Mouse (Mus musculus) forebrain, postnatal 0 days (tissue): ENCODE results near the gene Mgarp. TPM values are rescaled to one million over a fixed set of nuclear protein-coding genes. Genes with fewer than 3 reads are reported as not detected.
"Not testable (repeated sequence)": the region's sequence is repeated elsewhere in the genome, so short reads cannot be mapped to it uniquely, and the experiment has no call there.

Source experiments
- ATAC-seq: fragments of 200-750 bp; cut with Nextera tagmentation; 2 replicates; pipeline ENCODE4 v1.8.0; 2017; ENCODE audit warnings: mild to moderate bottlenecking, moderate library complexity
- DNase-seq: peaks from one replicate; pipeline ENCODE4 v3.0.0-alpha.2; 2015
- H3K27ac ChIP-seq: fragments of 300-500 bp; sonication (generic); 2 replicates; pipeline ENCODE4 v1.5.1; 2014; ENCODE audit warnings: low read depth, mild to moderate bottlenecking, antibody characterized with exemption, low read length, moderate library complexity, mixed read lengths
- H3K27me3 ChIP-seq: fragments of 300-500 bp; sonication (generic); 2 replicates; pipeline ENCODE4 v1.6.1; 2014; ENCODE audit warnings: mild to moderate bottlenecking, low read length, mixed read lengths; ENCODE audit not compliant: insufficient read depth
- H3K36me3 ChIP-seq: fragments of 300-500 bp; sonication (generic); 2 replicates; pipeline ENCODE4 v1.6.1; 2014; ENCODE audit warnings: mild to moderate bottlenecking, moderate library complexity; ENCODE audit not compliant: insufficient read depth
- H3K4me1 ChIP-seq: fragments of 300-500 bp; sonication (generic); 2 replicates; pipeline ENCODE4 v1.6.1; 2014; ENCODE audit warnings: antibody characterized with exemption; ENCODE audit not compliant: insufficient read depth
- H3K4me2 ChIP-seq: fragments of 300-500 bp; sonication (generic); 2 replicates; pipeline ENCODE4 v1.6.1; 2014; ENCODE audit warnings: low read depth, mild to moderate bottlenecking, moderate library complexity
- H3K4me3 ChIP-seq: fragments of 300-500 bp; sonication (generic); 2 replicates; pipeline ENCODE4 v1.5.1; 2014; ENCODE audit warnings: low read depth, low read length, mixed read lengths
- H3K9ac ChIP-seq: fragments of 300-500 bp; sonication (generic); 2 replicates; pipeline ENCODE4 v1.6.1; 2014; ENCODE audit warnings: mild to moderate bottlenecking
- H3K9me3 ChIP-seq: fragments of 300-500 bp; sonication (generic); 2 replicates; pipeline ENCODE4 v1.6.1; 2016; ENCODE audit warnings: low read length
- CTCF ChIP-seq: sonication (generic); IDR thresholded peaks from 2 replicates; pipeline ENCODE4 v1.5.1; 2016; ENCODE audit warnings: antibody characterized with exemption, control low read depth, low read depth
- WGBS: fragments of 180-500 bp; shearing (Covaris S2); extraction: QIAGEN DNeasy Blood & Tissue Kit; methylation state at CpG from one replicate; pipeline ENCODE4 v1.1.7; 2014; 5-methylcytosine and 5-hydroxymethylcytosine counted together
- polyA plus RNA-seq: library from polyadenylated mRNA; unstranded; fragments of >200 nt; fragmentation: Nextera tagmentation; extraction: Ambion mirVana; gene quantifications from 2 replicates; pipeline ENCODE4 v1.2.1, GENCODE M21; 2015
- total RNA-seq: library from RNA; depleted of rRNA; stranded (reverse); fragments of >200 nt; gene quantifications from 2 replicates; pipeline ENCODE4 v1.2.3, GENCODE M21; 2014

Gene Mgarp
- total and polyA plus RNA-seq, 2 experiments from 2014 or later, result 0.42 to 0.67 TPM

DNA sequence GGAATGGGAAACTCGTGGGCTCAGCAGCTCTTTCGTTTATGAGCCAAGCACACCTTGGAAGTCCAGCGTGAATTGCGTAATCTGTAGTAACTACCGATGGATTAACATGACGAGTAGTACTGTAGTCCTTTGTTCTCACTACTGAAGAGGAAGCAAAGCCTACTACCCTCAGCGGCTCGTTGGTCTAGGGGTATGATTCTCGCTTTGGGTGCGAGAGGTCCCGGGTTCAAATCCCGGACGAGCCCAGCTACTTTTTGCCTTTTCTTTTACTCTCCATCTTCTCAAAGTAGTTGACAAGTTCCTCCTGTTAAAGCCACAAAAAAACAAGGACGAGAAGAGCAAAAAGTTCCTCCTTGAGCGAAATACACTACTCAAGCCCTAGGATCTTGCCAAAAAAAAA is 38.4 kb downstream of the Mgarp start:
- 0 out of 2 replicates have a peak, but pooled peaks cover 7% of the 10 kb centered on the region for H3K4me1 ChIP-seq
- no peak overlapping the region for H3K9ac ChIP-seq
- WGBS, result 1% methylated on average over 15 of the region's 15 CpGs
- DNase-seq, result peak; percentile 75
- H3K4me3 ChIP-seq, result peak overlapping the region; percentile 45
- no peak for TF ChIP-seq CTCF
- peak; percentile 62 for ATAC-seq
- peaks cover 4% of the 10 kb centered on the region for H3K27me3 ChIP-seq
- H3K9me3 ChIP-seq, result no peaks in the 10 kb centered on the region
- H3K36me3 ChIP-seq, result no peaks in the 10 kb centered on the region
- H3K4me2 ChIP-seq, result peak overlapping the region; percentile 68
- H3K27ac ChIP-seq, result no peak overlapping the region

DNA sequence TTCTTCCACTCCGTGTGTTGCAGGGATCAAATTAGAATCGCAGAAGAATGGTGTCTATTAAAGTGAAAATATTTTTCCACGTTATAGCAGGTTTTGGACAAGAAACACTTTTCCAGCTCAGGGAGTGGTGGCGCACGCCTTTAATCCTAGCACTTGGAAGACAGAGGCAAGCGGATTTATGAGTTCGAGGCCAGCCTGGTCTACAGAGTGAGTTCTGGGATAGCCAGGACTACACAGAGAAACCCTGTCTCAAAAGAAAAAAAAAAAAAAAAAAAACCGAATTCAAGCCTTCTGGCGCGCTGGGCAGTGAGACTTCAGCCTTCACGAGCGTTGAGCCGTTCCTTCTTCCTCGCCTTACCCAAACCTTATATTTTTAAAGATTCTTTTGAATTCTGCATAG is 38.9 kb downstream of the Mgarp start:
- Histone ChIP-seq H3K27me3 (peaks cover 4% of the 10 kb centered on the region), H3K4me3 (peak overlapping the region; percentile 45), H3K4me1 (0 out of 2 replicates have a peak, but pooled peaks cover 7% of the 10 kb centered on the region), H3K9ac (no peak overlapping the region), H3K4me2 (peak overlapping the region; percentile 68), H3K36me3 (no peaks in the 10 kb centered on the region), H3K27ac (no peak overlapping the region), H3K9me3 (no peaks in the 10 kb centered on the region)
- peak; percentile 44 for DNase-seq
- TF ChIP-seq CTCF, result no peak
- no peak for ATAC-seq
- whole genome bisulfite sequencing, result 11% methylated on average over 14 of the region's 14 CpGs

DNA sequence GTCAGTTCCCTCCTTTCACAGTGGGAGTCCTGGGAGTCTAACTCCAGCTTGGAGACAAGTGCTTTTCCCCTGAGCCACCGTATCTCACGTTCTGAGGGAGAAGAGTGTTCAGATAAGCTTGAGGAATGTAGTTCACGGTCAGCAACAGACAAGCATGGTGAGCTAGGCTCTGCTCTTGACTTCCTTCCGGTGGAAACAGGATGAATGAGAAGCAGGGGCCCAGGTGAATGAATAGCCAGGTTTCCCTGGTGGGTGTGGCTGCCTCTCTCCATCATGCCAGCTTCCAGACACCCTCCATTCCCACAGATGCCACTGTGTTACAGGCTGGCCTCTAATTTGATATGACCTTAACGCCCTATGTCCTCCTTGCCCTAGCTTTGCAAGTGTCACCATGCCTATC is 39.5 kb downstream of the Mgarp start:
- H3K4me1 ChIP-seq, result 0 out of 2 replicates have a peak, but pooled peaks cover 7% of the 10 kb centered on the region
- WGBS, result 60% methylated on average over 5 of the region's 5 CpGs
- H3K4me2 ChIP-seq, result no peak overlapping the region
- H3K27me3 ChIP-seq, result peaks cover 4% of the 10 kb centered on the region
- no peaks in the 10 kb centered on the region for H3K9me3 ChIP-seq
- no peak for DNase-seq
- H3K4me3 ChIP-seq, result no peak overlapping the region
- no peak for ATAC-seq
- no peak for TF ChIP-seq CTCF
- H3K36me3 ChIP-seq, result no peaks in the 10 kb centered on the region
- H3K9ac ChIP-seq, result no peak overlapping the region
- no peak overlapping the region for H3K27ac ChIP-seq

DNA sequence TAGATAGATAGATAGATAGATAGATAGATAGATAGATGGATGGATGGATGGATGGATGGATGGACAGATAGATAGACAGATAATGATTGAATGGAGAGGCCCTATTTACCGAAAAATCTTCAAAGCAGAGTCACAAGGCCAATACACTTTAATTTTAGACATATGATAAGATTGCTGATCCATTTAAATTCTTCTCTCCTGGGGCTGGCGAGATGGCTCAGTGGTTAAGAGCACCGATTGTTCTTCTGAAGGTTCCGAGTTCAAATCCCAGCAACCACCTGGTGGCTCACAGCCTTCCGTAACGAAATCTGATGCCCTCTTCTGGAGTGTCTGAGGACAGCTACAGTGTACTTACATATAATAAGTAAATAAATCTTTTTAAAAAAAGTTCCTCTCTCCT is 41.6 kb downstream of the Mgarp start:
- not testable (repeated sequence) for DNase-seq, H3K36me3 ChIP-seq, H3K9me3 ChIP-seq, H3K4me3 ChIP-seq, ATAC-seq, H3K4me2 ChIP-seq, H3K27me3 ChIP-seq, H3K27ac ChIP-seq, H3K9ac ChIP-seq, H3K4me1 ChIP-seq
- 89% methylated on average over 6 of the region's 6 CpGs for WGBS

DNA sequence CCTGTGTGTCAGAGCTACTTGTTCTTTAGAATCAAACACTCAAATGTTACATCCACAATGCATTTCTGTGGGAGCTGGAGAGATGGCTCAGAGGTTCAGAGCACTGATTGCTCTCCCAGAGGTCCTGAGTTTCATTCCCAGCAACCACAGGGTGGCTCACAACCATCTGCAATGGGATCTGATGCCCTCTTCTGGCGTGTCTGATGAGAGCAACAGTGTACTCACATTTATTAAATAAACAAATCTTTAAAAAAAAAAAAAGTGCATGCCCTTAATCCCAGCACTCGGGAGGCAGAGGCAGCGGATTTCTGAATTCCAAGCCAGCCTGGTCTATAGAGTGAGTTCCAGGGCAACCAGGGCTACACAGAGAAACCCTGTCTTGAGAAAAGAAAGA is 42.5 kb downstream of the Mgarp start:
- H3K4me3 ChIP-seq, result no peak overlapping the region
- H3K9ac ChIP-seq, result no peak overlapping the region
- H3K27me3 ChIP-seq, result no peaks in the 10 kb centered on the region; the same call in 1 of the 2 replicates
- no peak for ATAC-seq
- H3K36me3 ChIP-seq, result no peaks in the 10 kb centered on the region
- no peak for DNase-seq
- WGBS, result 66% methylated on average over 3 of the region's 3 CpGs
- no peak overlapping the region for H3K27ac ChIP-seq
- H3K4me1 ChIP-seq, result 0 out of 2 replicates have a peak, but pooled peaks cover 6% of the 10 kb centered on the region
- H3K4me2 ChIP-seq, result no peak overlapping the region
- H3K9me3 ChIP-seq, result no peaks in the 10 kb centered on the region
- no peak for TF ChIP-seq CTCF

DNA sequence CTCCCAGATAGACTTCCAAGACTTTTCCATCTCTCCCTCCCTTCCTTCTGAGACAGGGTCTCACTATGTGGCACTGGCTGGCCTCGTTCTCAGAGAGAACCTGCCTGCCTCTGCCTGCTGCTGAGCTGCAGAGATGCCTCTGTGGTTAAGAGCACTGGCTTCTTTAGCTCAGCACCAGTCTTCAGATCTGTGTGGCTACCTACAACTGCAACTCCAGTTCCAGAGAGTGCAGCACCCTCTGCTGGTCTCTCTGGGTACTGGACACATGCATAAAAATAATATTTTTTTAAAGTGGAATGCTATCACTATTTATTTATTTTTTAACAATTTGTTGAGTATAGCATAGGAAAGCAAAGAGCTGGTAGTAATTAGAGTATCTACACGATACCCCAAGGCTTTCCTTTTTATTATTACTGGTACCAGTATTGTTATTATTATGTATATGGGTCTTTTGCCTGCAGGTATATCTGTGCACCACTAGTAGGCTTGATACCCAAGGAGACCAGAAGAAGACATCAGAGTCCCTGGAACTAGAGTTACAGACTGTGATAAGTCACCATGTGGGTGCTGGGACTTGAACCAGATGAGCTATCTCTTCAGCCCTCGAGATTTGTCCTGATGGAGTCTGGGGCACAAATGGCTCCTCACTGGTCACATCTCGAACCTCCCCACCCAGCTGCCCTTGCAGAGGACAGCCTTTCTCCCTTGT is 43.1 kb downstream of the Mgarp start:
- Histone ChIP-seq H3K27me3 (no peaks in the 10 kb centered on the region; the same call in 1 of the 2 replicates), H3K36me3 (no peaks in the 10 kb centered on the region), H3K9ac (no peak overlapping the region), H3K4me1 (0 out of 2 replicates have a peak, but pooled peaks cover under 1% of the 10 kb centered on the region), H3K4me2 (no peak overlapping the region), H3K9me3 (no peaks in the 10 kb centered on the region), H3K27ac (no peak overlapping the region), H3K4me3 (no peak overlapping the region)
- DNase-seq (no peak), ATAC-seq (no peak)
- peak; percentile 62 for TF ChIP-seq CTCF
- WGBS, result 70% methylated on average over 4 of the region's 4 CpGs

DNA sequence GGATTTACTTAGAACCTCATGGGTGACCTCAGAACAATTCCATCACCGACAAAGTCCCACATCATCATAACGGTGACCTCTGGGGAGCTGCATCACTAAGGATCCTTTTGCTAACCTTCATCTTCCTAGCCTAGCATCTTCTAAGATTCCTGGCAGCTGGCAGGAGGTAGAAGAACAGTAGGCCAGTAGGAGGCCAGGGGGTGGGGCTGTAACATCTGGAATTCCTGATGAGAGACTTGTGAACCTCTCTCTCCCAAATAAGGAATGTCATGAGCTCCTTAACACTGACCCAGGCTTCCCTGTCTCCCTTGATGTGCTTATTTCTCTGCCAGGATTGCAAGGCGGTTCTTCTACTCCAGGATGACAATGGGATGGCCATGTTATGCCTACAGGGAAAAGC is 45.7 kb downstream of the Mgarp start:
- Histone ChIP-seq H3K4me3 (no peak overlapping the region), H3K27me3 (no peaks in the 10 kb centered on the region), H3K9me3 (no peaks in the 10 kb centered on the region), H3K9ac (no peak overlapping the region), H3K27ac (no peak overlapping the region), H3K36me3 (no peaks in the 10 kb centered on the region), H3K4me2 (no peak overlapping the region), H3K4me1 (no peaks in the 10 kb centered on the region)
- 39% methylated on average over 3 of the region's 3 CpGs for WGBS
- ATAC-seq (no peak), DNase-seq (no peak)
- no peak for TF ChIP-seq CTCF
